Mouse (Mus musculus) gastrocnemius, adult 8-10 months (tissue): ENCODE data around the gene Elp5. TPM values are rescaled to one million over a fixed set of nuclear protein-coding genes. Genes with fewer than 3 reads are reported as not detected.
A peak's percentile ranks its signal among the peaks of the same experiment; 100 is the strongest.
"Not testable (repeated sequence)": the region's sequence is repeated elsewhere in the genome, so short reads cannot be mapped to it uniquely, and the experiment has no call there.

Experiments used
- DNase-seq, 2 experiments: peaks; one replicate each; pipeline ENCODE4 v3.0.0; 2022; ENCODE audit warnings: low spot score in 2 of 2
- total RNA-seq, 4 experiments: library from RNA; stranded (reverse); gene quantifications; 2 replicates each; pipeline ENCODE4 v1.2.4; 2022

Elp5 gene
- total RNA-seq, 4 experiments from 2014 or later, result 38.8 to 40.8 (median 39.4) TPM

DNA sequence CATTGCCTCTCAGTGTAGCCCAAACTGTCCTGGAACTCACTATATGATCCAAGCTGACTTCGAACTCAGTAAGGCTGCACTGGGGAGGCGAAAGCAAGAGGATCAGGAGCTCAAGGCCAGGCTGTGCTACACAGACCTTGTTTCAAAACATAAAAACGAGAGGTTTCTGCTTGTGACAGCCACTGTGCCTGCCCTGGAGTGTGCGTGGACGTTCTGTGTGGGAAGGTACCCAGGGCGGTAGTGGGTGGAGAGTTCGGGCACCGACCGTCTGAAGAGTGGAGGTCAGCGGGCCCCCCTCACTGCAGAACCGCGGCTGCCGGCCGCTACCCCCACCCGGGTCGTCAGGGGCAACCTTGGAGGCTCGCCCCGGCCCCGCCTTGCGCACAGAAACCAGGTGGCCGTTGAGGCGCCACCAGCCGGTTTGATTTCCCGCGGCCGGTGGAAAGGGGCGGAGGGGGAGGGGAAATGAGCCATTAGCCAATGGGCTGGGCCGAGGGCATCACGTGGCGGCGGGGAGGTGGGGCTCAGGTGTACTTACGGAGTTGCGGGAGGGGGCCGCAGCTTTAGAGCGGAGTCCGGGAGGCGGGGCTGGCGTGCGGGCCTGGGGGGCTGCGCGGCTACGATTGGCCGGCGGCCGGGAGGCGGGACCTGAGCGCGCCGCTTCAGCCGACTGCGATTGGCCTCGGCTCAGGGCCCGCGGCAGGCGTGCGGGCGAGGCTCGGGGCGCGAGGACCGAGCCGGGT is 47.0 kb downstream of the Elp5 start, which contains the start of gene Ybx2:
TSS of gene Ybx2 (plus strand) at position 660 of the 743 bp plus-strand sequence.
- peak; percentile 77 to 86 for DNase-seq

DNA sequence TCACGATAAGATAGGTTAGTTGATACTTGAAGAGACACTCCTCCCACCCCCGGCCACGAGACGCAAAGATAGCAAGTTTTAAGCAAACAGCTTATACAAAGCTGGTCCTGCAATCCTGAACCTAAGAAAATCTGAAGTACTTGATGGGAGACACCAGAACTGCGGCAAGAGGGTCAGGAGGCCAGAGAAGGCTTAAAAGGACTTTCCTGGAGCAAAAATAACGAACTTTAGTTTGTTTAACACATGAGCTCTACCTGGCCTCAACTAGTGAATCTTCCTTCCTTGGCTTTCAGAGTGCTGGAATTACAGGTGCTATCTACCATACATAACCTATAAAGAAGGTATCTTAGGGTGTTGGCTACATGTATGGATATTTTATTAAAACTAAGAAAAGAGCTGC is 47.6 kb downstream of the Elp5 start:
- no peak for DNase-seq

DNA sequence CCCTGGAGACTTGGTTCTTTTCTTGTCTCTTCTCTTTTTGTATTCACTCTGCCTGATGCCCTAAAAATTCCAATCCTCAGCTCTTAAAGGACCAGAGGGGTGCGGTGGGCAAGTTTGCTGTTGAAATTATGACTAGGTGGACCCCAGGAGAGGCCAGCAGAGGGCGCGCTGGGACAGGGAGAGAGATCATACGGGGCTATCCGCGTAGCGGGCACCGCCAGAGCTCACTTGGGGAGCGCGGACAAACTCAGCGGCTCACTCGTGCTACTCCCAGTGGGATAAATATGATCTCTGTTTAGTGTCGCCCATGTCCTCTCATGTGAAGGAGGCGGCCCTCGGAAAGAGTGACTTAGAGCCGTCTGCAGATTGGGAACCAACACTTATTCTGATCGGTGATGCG is 48.1 kb downstream of the Elp5 start:
- DNase-seq, result peak; percentile 88 to 89

DNA sequence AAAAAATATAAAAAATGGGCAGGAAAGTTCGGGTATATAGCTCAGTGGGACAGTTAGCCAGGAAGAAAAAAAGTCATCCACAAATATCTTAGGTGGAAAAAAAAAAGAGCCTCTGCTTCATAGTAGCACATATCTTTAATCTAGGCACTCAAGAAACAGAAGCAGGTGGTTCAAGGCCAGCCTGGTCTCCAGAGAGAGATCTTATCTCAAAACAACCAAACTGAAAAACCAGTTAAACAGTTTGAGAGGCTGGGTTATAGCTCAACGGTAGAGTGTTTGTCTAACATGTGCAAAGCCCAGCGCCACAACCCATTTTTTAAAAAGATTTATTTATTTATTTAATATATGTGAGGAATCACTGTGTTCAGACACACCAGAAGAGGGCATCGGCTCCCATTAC is 49.3 kb downstream of the Elp5 start:
- no peak for DNase-seq

GRCm38 (mm10) chr11:69932254-69932653 is 50.1 kb downstream of the Elp5 start:
- no peak for DNase-seq

DNA sequence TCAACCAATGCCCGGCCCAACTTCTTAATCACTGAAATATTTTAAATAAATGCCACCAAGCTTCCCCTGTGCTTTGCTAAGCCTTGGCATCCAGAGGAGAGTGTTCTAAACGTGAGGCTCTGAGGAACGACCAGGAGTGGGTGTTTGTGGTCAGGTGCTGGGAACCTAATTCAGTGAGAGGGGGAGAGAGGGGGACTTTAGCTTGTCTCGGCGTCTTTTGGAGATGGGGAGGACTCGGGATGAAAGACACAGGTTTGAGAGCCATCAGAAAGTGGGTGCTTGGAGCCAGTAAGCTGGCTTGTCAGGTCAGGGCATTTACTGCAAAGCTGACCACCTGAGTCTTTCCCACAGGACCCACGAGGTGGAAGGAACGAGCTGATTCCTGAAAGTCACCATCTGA is 50.5 kb downstream of the Elp5 start:
- DNase-seq, result no peak

- no peak for DNase-seq
Measured at GRCm38 (mm10) chr11:69930967-69931537, 51.3 kb downstream of the Elp5 start.

DNA sequence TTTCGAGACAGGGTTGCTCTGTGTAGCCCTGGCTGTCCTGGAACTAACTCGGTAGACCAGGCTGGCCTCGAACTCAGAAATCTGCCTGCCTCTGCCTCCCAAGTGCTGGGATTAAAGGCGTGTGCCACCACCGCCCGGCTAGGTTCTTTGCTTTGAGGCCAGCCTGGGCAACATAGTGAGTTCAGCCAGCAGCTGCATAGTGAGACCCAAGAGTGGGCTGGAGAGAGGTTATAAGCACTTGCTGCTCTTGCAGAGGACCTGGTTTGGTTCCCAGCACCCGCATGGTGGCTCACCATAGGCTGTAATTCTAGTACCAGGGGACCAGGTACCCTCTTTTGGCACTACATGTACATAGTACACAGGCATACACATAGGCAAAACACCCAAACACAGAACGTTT is 52.1 kb downstream of the Elp5 start:
- not testable (repeated sequence) for DNase-seq

GRCm38 (mm10) chr11:69929712-69930111 is 52.6 kb downstream of the Elp5 start:
- DNase-seq, result no peak

DNA sequence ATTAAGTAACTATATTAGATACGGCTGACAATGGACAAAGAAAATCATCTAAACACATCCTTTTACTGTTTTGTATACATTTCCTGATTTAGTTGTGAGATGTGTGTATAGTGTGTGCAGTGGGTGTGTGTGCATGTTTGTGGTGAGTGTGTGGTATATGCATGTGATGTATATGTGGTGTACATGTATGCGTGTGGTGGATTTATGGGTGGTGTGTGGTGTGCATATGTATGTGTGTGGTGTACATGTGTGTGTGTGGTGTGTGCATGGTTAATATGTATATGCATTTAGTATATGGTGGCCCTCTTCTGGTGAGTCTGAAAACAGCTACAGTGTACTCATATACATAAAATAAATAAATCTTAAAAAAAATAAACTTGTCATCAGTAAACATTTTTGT is 54.8 kb downstream of the Elp5 start:
- no peak for DNase-seq

DNA sequence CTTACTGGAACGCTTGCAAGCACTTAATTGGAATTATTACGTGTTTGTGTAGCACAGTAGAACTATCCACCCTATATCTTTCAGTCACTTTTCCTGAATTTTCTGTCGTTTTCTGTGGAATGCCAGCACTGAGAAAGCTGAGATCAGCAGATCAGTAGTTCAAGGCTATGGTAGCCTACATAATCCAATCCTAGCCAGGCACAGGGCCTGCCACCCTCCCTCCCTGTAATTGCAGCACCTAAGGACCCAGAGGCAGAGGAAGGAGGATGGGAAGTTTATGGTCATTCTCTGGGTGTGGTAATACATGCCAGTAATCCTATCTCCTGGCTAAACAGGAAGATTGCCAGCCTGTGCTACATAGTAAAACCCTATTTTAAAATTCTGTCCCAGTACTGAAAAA is 59.5 kb downstream of the Elp5 start:
- no peak for DNase-seq

DNA sequence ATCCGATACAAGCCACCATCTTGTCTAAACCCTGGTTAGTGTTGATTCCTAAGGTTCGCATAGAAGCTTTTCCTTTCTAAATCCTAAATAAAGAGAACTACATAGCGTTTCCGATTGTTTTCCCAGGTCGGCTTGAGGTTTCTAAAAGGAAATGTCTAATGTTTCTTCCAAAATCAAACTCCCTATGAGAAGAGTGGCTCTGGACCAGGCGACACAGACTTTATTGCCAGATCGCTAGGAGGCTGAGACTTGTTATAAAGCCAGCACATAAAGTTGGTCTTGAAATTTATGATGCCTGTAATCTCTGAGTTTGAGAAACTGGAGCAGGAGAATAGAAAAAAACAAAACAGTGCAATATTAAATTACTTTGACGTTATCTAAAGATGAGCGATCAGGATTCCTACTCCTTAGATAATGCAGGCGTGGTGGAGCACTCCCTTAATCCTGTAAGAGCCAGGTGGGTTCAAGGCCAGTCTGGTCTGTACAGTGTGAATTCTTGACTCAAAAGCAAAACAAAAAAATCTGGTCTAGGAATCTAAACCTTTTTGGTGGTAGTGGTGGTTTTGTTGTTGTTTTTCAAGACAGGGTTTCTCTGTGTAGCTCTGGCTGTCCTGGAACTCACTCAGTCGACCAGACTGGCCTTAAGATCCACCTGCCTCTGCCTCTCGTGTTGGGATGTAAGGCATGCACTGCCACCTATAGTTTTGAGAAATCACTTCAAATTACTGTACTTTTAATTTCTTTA is 60.1 kb downstream of the Elp5 start:
- DNase-seq, result no peak

DNA sequence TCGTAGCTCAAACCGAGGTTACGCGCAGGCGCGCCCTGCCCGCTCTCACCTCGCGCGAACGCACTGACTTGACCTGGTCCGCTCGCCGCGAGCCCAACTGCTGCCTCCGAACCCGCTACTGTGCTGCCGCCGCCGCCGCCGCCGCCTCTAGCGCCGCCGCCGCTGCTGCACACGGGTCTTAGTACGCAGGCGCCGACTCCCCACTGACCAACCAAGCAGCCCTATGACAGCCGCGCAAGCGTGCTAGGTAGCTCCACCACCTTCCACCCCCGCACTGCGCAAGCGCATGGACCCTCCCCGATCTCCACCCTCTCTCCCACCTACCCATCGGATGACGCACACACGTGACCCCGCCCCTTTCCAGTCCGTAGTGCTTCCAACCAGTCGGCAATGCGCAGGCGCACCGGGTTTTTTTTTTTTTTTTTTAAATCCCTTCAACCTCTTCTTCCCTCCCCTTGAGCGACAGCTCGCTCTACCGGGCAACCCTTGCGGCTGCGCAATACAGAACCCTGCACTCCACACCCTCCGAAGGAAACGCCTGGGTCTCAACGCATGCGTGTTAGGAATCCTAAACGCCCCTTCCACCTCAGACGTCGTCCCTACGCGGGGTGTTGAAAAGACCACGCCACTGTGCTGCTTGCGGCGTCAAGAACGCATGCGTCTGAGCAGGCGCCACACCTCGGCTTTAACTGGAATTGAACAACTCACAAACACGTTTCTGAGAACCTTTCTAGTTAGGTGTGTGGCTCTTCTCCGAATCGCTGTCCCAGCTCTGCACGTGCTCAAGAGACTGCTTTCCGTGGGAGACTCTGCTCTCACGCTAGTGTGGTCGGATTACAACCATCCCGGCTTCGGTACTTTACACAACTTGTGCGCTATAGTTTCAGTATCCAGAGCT is 61.0 kb downstream of the Elp5 start, which contains the start of gene Eif5a:
TSS of gene Eif5a (minus strand) at position 845 of the 898 bp plus-strand sequence.
- DNase-seq, result peak; percentile 100

DNA sequence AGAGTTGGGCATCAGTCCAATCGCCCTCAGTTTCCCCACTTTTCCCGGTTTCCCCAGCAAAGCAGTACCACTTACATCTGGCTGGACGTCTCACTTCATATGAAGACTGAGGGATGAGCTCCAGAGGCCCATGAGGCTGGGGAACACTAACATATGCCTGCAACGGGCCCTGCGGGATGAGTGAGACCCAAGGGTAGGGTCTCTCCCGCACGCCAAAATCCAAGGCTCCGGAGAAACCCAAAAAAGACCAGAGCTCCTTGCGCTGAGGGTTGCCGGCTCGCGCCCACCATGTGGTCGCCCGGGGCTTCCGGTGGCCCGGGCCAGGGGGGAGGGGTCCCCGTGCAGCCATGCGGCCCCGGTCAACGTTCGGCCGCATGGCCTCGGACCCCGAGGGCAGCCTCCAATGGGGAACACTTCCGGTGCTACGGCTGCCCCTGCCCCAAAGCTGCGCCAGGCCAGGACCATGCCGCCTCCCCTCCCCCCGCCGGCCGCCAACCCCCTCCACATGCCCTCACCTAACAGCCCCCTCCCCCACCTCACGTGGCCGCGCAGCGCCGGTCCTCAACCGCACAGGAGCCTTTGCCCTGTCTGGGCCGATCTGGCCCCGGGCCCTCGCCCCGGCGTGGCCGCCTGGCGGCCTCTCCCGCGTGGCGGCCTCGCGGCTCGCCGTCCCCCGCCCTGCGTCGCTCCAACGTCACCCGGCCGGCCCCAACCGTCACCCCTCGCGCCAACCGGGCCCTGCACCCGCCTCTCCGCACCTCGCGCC is 61.9 kb downstream of the Elp5 start:
- no peak for DNase-seq

DNA sequence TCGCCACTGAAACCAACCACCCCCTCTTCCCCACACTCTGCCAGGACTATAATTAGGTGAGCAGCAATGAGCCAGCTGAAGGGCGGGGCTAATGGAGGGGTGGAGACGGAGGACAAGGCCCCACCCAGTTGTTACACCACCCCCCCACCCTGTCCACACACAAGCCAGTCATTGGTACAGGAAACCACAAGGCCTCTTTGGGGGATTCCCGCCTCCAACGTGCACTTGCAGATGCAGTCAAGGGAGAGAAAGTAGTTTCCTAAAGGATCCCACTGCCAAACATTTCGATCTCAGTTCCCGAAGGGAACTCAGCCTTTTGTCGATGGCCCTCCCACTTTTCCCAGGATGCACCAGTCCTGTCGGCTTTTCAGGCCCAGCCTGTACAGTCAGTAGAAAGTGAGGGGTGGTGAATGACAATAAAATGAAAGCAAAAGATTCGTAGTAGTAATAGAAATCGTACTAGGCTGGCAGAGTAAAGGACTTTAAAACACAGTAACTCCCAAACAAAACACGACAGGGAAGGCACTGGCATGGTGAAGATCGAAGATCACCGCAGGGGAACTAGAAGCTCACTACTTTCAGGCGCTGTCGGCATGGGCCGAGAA is 62.6 kb downstream of the Elp5 start:
- DNase-seq, result peak; percentile 75 to 83

DNA sequence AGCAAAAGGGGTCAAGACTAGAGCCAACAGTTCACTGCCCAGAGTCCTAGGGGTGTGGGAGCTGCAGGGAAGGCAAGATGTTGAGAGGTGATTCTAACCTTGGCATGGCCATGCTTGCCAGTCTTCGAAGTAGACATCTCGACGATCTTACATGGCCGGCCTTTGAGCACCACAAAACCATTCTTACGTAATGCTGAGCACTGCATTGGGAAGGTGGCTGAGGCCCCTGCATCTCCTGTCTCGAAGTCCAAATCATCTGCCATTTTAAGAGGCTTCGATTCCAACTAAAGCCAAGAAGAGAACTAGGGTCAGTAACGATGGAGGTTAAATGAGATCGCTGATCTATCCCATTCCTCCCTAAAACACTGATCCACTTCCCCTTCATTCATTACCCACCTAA is 63.3 kb downstream of the Elp5 start:
- DNase-seq, result no peak
